Comparison of ENCODE assay signal across 1 mouse cellular context in genomic region chr4:49519476-49519875, GRCm38 (mm10).
A peak's percentile ranks its signal among the peaks of the same experiment; 100 is the strongest.
TF ChIP-seq lines count a peak whose summit lies in the region.

No protein-coding gene starts in this region.

TF ChIP-seq in CH12.LX, 34 proteins besides CTCF, POLR2A, EP300 and RAD21:
- 0 out of 2 replicates have a peak, but pooled peaks have one; percentile 23 for TF ChIP-seq TBP (conservative IDR thresholded peaks at IDR 0.05; ENCODE audit: low read depth, low read length)
- TF ChIP-seq MXI1 (IDR thresholded peaks at IDR 0.05; ENCODE audit: low read depth, low read length), result no peak
